Mouse (Mus musculus): Measurements from ENCODE around the gene Exoc7. TPM values are rescaled to one million over a fixed set of nuclear protein-coding genes. Genes with fewer than 3 reads are reported as not detected.

Exoc7 gene
- polyA plus RNA-seq, 1 experiment from 2014 or later = 114 TPM

GRCm38 (mm10) chr11:116247502-116248222 is 59.4 kb downstream of the Exoc7 start:
- Histone ChIP-seq H3K4me1 (no peaks in the 10 kb centered on the region), H3K27me3 (no peaks in the 10 kb centered on the region), H3K27ac (replicated peaks) (no peak overlapping the region), H3K9ac (replicated peaks) (no peak overlapping the region), H3K4me2 (replicated peaks) (no peak overlapping the region), H3K4me3 (no peak overlapping the region), H3K36me3 (peaks cover 92% of the 10 kb centered on the region), H3K9me3 (no peaks in the 10 kb centered on the region)
- no peak for ATAC-seq (replicated peaks)
- 84% methylated on average over 14 of the region's 14 CpGs for WGBS

- H3K27ac ChIP-seq (replicated peaks) = no peak overlapping the region
- H3K4me3 ChIP-seq = no peak overlapping the region
- H3K9me3 ChIP-seq = no peaks in the 10 kb centered on the region
- 86% methylated on average over 6 of the region's 6 CpGs for WGBS
- H3K36me3 ChIP-seq = peaks cover 71% of the 10 kb centered on the region
- ATAC-seq (replicated peaks) = no peak
- H3K4me2 ChIP-seq (replicated peaks) = no peak overlapping the region
- H3K9ac ChIP-seq (replicated peaks) = no peak overlapping the region
- no peaks in the 10 kb centered on the region for H3K4me1 ChIP-seq
- no peaks in the 10 kb centered on the region for H3K27me3 ChIP-seq
These were observed 61.4 kb downstream of the Exoc7 start for GRCm38 (mm10) chr11:116245616-116246015.

GRCm38 (mm10) chr11:116244580-116244979 is 62.5 kb downstream of the Exoc7 start:
- no peak overlapping the region for H3K4me2 ChIP-seq (replicated peaks)
- H3K4me3 ChIP-seq = no peak overlapping the region
- H3K4me1 ChIP-seq = no peaks in the 10 kb centered on the region
- no peaks in the 10 kb centered on the region for H3K9me3 ChIP-seq
- no peak overlapping the region for H3K9ac ChIP-seq (replicated peaks)
- peaks cover 61% of the 10 kb centered on the region for H3K36me3 ChIP-seq
- H3K27me3 ChIP-seq = no peaks in the 10 kb centered on the region
- 91% methylated on average over 8 of the region's 8 CpGs for WGBS
- no peak overlapping the region for H3K27ac ChIP-seq (replicated peaks)
- ATAC-seq (replicated peaks) = no peak

GRCm38 (mm10) chr11:116241744-116242235 is 65.2 kb downstream of the Exoc7 start:
- no peak for ATAC-seq (replicated peaks)
- peaks cover 10% of the 10 kb centered on the region; the same call in 1 of the 2 replicates for H3K27me3 ChIP-seq
- H3K9ac ChIP-seq (replicated peaks) = no peak overlapping the region
- H3K36me3 ChIP-seq = peaks cover 33% of the 10 kb centered on the region
- no peaks in the 10 kb centered on the region for H3K4me1 ChIP-seq
- no peak overlapping the region for H3K27ac ChIP-seq (replicated peaks)
- H3K4me3 ChIP-seq = no peak overlapping the region
- H3K4me2 ChIP-seq (replicated peaks) = no peak overlapping the region
- H3K9me3 ChIP-seq = no peaks in the 10 kb centered on the region
- 64% methylated on average over 12 of the region's 12 CpGs for WGBS

GRCm38 (mm10) chr11:116239797-116240196 is 67.2 kb downstream of the Exoc7 start:
- WGBS = 11% methylated on average over 7 of the region's 7 CpGs
- Histone ChIP-seq H3K27ac (replicated peaks) (no peak overlapping the region), H3K36me3 (peaks cover 13% of the 10 kb centered on the region), H3K27me3 (peaks cover 10% of the 10 kb centered on the region; the same call in 1 of the 2 replicates), H3K9me3 (no peaks in the 10 kb centered on the region), H3K4me1 (no peaks in the 10 kb centered on the region), H3K4me2 (replicated peaks) (no peak overlapping the region), H3K4me3 (no peak overlapping the region), H3K9ac (replicated peaks) (no peak overlapping the region)
- ATAC-seq (replicated peaks) = no peak

Other genes starting within 250 kb of the Exoc7 start
- gene Unc13d, start 229.3 kb downstream of the Exoc7 start, polyA plus RNA-seq (2015; fragmentation: Nextera tagmentation; extraction: Ambion mirVana) = 0.70 and 0.80 TPM in 2 replicates
- gene Wbp2, start 220.2 kb downstream of the Exoc7 start, polyA plus RNA-seq (2015; fragmentation: Nextera tagmentation; extraction: Ambion mirVana) = 138 and 144 TPM in 2 replicates
- gene Trim47, start 180.0 kb downstream of the Exoc7 start, polyA plus RNA-seq (2015; fragmentation: Nextera tagmentation; extraction: Ambion mirVana) = 7.0 and 7.7 TPM in 2 replicates
- gene Trim65, start 176.1 kb downstream of the Exoc7 start, polyA plus RNA-seq (2015; fragmentation: Nextera tagmentation; extraction: Ambion mirVana) = 1.6 and 1.9 TPM in 2 replicates
- gene Mrpl38, start 168.4 kb downstream of the Exoc7 start, polyA plus RNA-seq (2015; fragmentation: Nextera tagmentation; extraction: Ambion mirVana) = 77.7 and 78.5 TPM in 2 replicates
- 71.4 and 73.5 TPM in 2 replicates for gene Fbf1, start 139.1 kb downstream of the Exoc7 start, polyA plus RNA-seq (2015; fragmentation: Nextera tagmentation; extraction: Ambion mirVana)
- gene Ten1, start 108.4 kb downstream of the Exoc7 start, polyA plus RNA-seq (2015; fragmentation: Nextera tagmentation; extraction: Ambion mirVana) = 81.5 and 91.7 TPM in 2 replicates
- gene Acox1, start 108.2 kb downstream of the Exoc7 start, polyA plus RNA-seq (2015; fragmentation: Nextera tagmentation; extraction: Ambion mirVana) = 51.3 and 54.5 TPM in 2 replicates
- gene Evpl, start 69.2 kb downstream of the Exoc7 start, polyA plus RNA-seq (2015; fragmentation: Nextera tagmentation; extraction: Ambion mirVana) = 0.19 and 0.33 TPM in 2 replicates
- gene Srp68, start 33.0 kb downstream of the Exoc7 start, polyA plus RNA-seq (2015; fragmentation: Nextera tagmentation; extraction: Ambion mirVana) = 68.9 and 71.5 TPM in 2 replicates
- gene Galr2, start 26.3 kb downstream of the Exoc7 start, polyA plus RNA-seq (2015; fragmentation: Nextera tagmentation; extraction: Ambion mirVana) = 0.29 TPM in 1 of 2 replicates, not detected in the other
- gene Foxj1, start 28.2 kb upstream of the Exoc7 start, polyA plus RNA-seq (2015; fragmentation: Nextera tagmentation; extraction: Ambion mirVana) = 9.5 and 14.7 TPM in 2 replicates
- 53.4 and 55.6 TPM in 2 replicates for gene Rnf157, start 105.8 kb upstream of the Exoc7 start, polyA plus RNA-seq (2015; fragmentation: Nextera tagmentation; extraction: Ambion mirVana)
- gene Ubald2, start 126.9 kb upstream of the Exoc7 start, polyA plus RNA-seq (2015; fragmentation: Nextera tagmentation; extraction: Ambion mirVana) = 58.8 and 59.5 TPM in 2 replicates
- not detected in 2 replicates for gene Qrich2, start 159.0 kb upstream of the Exoc7 start, polyA plus RNA-seq (2015; fragmentation: Nextera tagmentation; extraction: Ambion mirVana)
- gene Prpsap1, start 187.0 kb upstream of the Exoc7 start, polyA plus RNA-seq (2015; fragmentation: Nextera tagmentation; extraction: Ambion mirVana) = 193 and 201 TPM in 2 replicates
- 2.2 and 2.4 TPM in 2 replicates for gene Sphk1, start 223.7 kb upstream of the Exoc7 start, polyA plus RNA-seq (2015; fragmentation: Nextera tagmentation; extraction: Ambion mirVana)

Data from forebrain, embryonic 15.5 days (tissue).